Mouse (Mus musculus) midbrain, embryonic 11.5 days (tissue): ENCODE data around the gene Nhs. TPM values are rescaled to one million over a fixed set of nuclear protein-coding genes. Genes with fewer than 3 reads are reported as not detected.

Experiments
- ATAC-seq: fragments of 200-750 bp; cut with Nextera tagmentation; 2 replicates; pipeline ENCODE4 v1.8.0; 2017; ENCODE audit warnings: moderate TSS enrichment, moderate library complexity; ENCODE audit not compliant: low FRiP score
- DNase-seq: peaks from one replicate; pipeline ENCODE4 v3.0.0; 2015; ENCODE audit warnings: low spot score; ENCODE audit errors: missing footprints
- H3K27ac ChIP-seq: fragments of 300-500 bp; sonication (generic); 2 replicates; pipeline ENCODE4 v1.5.1; 2014; ENCODE audit warnings: low read depth, low read length
- H3K27me3 ChIP-seq: fragments of 300-500 bp; sonication (generic); 2 replicates; pipeline ENCODE4 v1.6.1; 2014; ENCODE audit warnings: mild to moderate bottlenecking, low read length, moderate library complexity, mixed read lengths; ENCODE audit not compliant: control insufficient read depth, insufficient read depth
- H3K36me3 ChIP-seq: fragments of 300-500 bp; sonication (generic); 2 replicates; pipeline ENCODE4 v1.6.1; 2014; ENCODE audit warnings: mild to moderate bottlenecking, low read length, moderate library complexity, mixed read lengths; ENCODE audit not compliant: control insufficient read depth, insufficient read depth
- H3K4me1 ChIP-seq: fragments of 300-500 bp; sonication (generic); 2 replicates; pipeline ENCODE4 v1.6.1; 2014; ENCODE audit warnings: low read length; ENCODE audit not compliant: control insufficient read depth, insufficient read depth
- H3K4me2 ChIP-seq: fragments of 300-500 bp; sonication (generic); 2 replicates; pipeline ENCODE4 v1.6.1; 2014; ENCODE audit warnings: mild to moderate bottlenecking, moderate library complexity
- H3K4me3 ChIP-seq: fragments of 300-500 bp; sonication (generic); 2 replicates; pipeline ENCODE4 v1.5.1; 2014; ENCODE audit warnings: low read depth, low read length
- H3K9ac ChIP-seq: fragments of 300-500 bp; sonication (generic); 2 replicates; pipeline ENCODE4 v1.6.1; 2014; ENCODE audit warnings: low read length
- H3K9me3 ChIP-seq: fragments of 300-500 bp; sonication (generic); 2 replicates; pipeline ENCODE4 v1.6.1; 2016; ENCODE audit warnings: low read length; ENCODE audit not compliant: control insufficient read depth
- WGBS: fragments of 180-500 bp; shearing (Covaris S2); extraction: QIAGEN DNeasy Blood & Tissue Kit; methylation state at CpG from one replicate; pipeline ENCODE4 v1.1.7; 2014; 5-methylcytosine and 5-hydroxymethylcytosine counted together
- polyA plus RNA-seq: library from polyadenylated mRNA; unstranded; fragments of >200 nt; fragmentation: Nextera tagmentation; extraction: Ambion mirVana; gene quantifications from 2 replicates; pipeline ENCODE4 v1.2.1, GENCODE M21; 2014

The Nhs gene
- polyA plus RNA-seq, 1 experiment from 2014 or later, result 4.4 TPM

GRCm38 (mm10) chrX:161997170-161997795 lies 162.2 kb downstream of the Nhs start:
- Histone ChIP-seq H3K4me3 (no peak overlapping the region), H3K4me1 (peaks cover 18% of the 10 kb centered on the region), H3K27me3 (peaks cover 23% of the 10 kb centered on the region), H3K36me3 (no peaks in the 10 kb centered on the region), H3K4me2 (no peak overlapping the region), H3K9ac (no peak overlapping the region), H3K27ac (peak overlapping the region; percentile 75), H3K9me3 (no peaks in the 10 kb centered on the region)
- DNase-seq (peak; percentile 87), ATAC-seq (peak; percentile 79)
- 15% methylated on average over 2 of the region's 2 CpGs for WGBS

- Histone ChIP-seq H3K4me2 (no peak overlapping the region), H3K27me3 (peaks cover 37% of the 10 kb centered on the region), H3K4me1 (peaks cover 7% of the 10 kb centered on the region; the same call in 1 of the 2 replicates), H3K4me3 (no peak overlapping the region), H3K36me3 (no peaks in the 10 kb centered on the region), H3K9ac (no peak overlapping the region), H3K9me3 (no peaks in the 10 kb centered on the region), H3K27ac (no peak overlapping the region)
- no peak for ATAC-seq
- 100% methylated on average over 1 of the region's 1 CpGs for WGBS
- no peak for DNase-seq
Measured at GRCm38 (mm10) chrX:161990171-161990570, 169.4 kb downstream of the Nhs start.

GRCm38 (mm10) chrX:161984961-161985360 lies 174.6 kb downstream of the Nhs start:
- Histone ChIP-seq H3K4me1 (no peaks in the 10 kb centered on the region), H3K4me3 (no peak overlapping the region), H3K27me3 (peaks cover 33% of the 10 kb centered on the region), H3K27ac (no peak overlapping the region), H3K4me2 (no peak overlapping the region), H3K9ac (no peak overlapping the region), H3K9me3 (no peaks in the 10 kb centered on the region), H3K36me3 (no peaks in the 10 kb centered on the region)
- 80% methylated on average over 6 of the region's 6 CpGs for WGBS
- ATAC-seq, result no peak
- no peak for DNase-seq

GRCm38 (mm10) chrX:161981399-161981798 lies 178.1 kb downstream of the Nhs start:
- Histone ChIP-seq H3K4me2 (no peak overlapping the region), H3K27me3 (peaks cover 38% of the 10 kb centered on the region)
- 71% methylated on average over 6 of the region's 6 CpGs for WGBS

GRCm38 (mm10) chrX:161979946-161980345 lies 179.6 kb downstream of the Nhs start:
- Histone ChIP-seq H3K4me3 (no peak overlapping the region), H3K4me1 (no peaks in the 10 kb centered on the region), H3K4me2 (no peak overlapping the region), H3K27ac (no peak overlapping the region), H3K9me3 (no peaks in the 10 kb centered on the region), H3K27me3 (peaks cover 39% of the 10 kb centered on the region), H3K9ac (no peak overlapping the region), H3K36me3 (no peaks in the 10 kb centered on the region)
- DNase-seq (no peak), ATAC-seq (no peak)

More at GRCm38 (mm10) chrX:161981399-161981798, 178.1 kb downstream of the Nhs start:
- Histone ChIP-seq H3K4me3 (no peak overlapping the region), H3K27ac (no peak overlapping the region), H3K9ac (no peak overlapping the region), H3K9me3 (no peaks in the 10 kb centered on the region), H3K36me3 (no peaks in the 10 kb centered on the region), H3K4me1 (no peaks in the 10 kb centered on the region)
- ATAC-seq (no peak), DNase-seq (no peak)

- Histone ChIP-seq H3K36me3 (no peaks in the 10 kb centered on the region), H3K4me3 (no peak overlapping the region), H3K4me2 (no peak overlapping the region), H3K9me3 (no peaks in the 10 kb centered on the region), H3K27me3 (peaks cover 48% of the 10 kb centered on the region), H3K27ac (no peak overlapping the region), H3K4me1 (no peaks in the 10 kb centered on the region), H3K9ac (no peak overlapping the region)
- ATAC-seq, result no peak
- no peak for DNase-seq
- WGBS, result 73% methylated on average over 4 of the region's 4 CpGs
Measured at GRCm38 (mm10) chrX:161977236-161977841, 182.2 kb downstream of the Nhs start.

- H3K4me2 ChIP-seq, result no peak overlapping the region
- no peaks in the 10 kb centered on the region for H3K9me3 ChIP-seq
- H3K27ac ChIP-seq, result no peak overlapping the region
- ATAC-seq (no peak), DNase-seq (no peak)
- H3K9ac ChIP-seq, result no peak overlapping the region
- no peaks in the 10 kb centered on the region for H3K36me3 ChIP-seq
- H3K27me3 ChIP-seq, result peaks cover 46% of the 10 kb centered on the region
- WGBS, result 62% methylated on average over 2 of the region's 2 CpGs
- H3K4me3 ChIP-seq, result no peak overlapping the region
- no peaks in the 10 kb centered on the region for H3K4me1 ChIP-seq
Measured at GRCm38 (mm10) chrX:161976376-161976775, 183.2 kb downstream of the Nhs start.

- peaks cover 39% of the 10 kb centered on the region for H3K27me3 ChIP-seq
Measured at GRCm38 (mm10) chrX:161973572-161973971, 186.0 kb downstream of the Nhs start.

GRCm38 (mm10) chrX:161972723-161973122 lies 186.8 kb downstream of the Nhs start:
- no peak overlapping the region for H3K27ac ChIP-seq
- H3K4me2 ChIP-seq, result no peak overlapping the region
- DNase-seq (no peak), ATAC-seq (no peak)
- peaks cover 33% of the 10 kb centered on the region for H3K27me3 ChIP-seq
- no peak overlapping the region for H3K9ac ChIP-seq
- no peaks in the 10 kb centered on the region for H3K4me1 ChIP-seq
- H3K9me3 ChIP-seq, result no peaks in the 10 kb centered on the region
- H3K36me3 ChIP-seq, result no peaks in the 10 kb centered on the region
- H3K4me3 ChIP-seq, result no peak overlapping the region

More at GRCm38 (mm10) chrX:161973572-161973971, 186.0 kb downstream of the Nhs start:
- WGBS, result 41% methylated on average over 3 of the region's 3 CpGs
- no peak overlapping the region for H3K4me2 ChIP-seq
- no peak overlapping the region for H3K27ac ChIP-seq
- H3K4me3 ChIP-seq, result no peak overlapping the region
- no peak for ATAC-seq
- no peaks in the 10 kb centered on the region for H3K36me3 ChIP-seq
- H3K9ac ChIP-seq, result no peak overlapping the region
- no peaks in the 10 kb centered on the region for H3K9me3 ChIP-seq
- DNase-seq, result no peak
- H3K4me1 ChIP-seq, result no peaks in the 10 kb centered on the region
